Mouse (Mus musculus): ENCODE measurements around the gene Usp24. TPM values are rescaled to one million over a fixed set of nuclear protein-coding genes. Genes with fewer than 3 reads are reported as not detected.

Usp24 gene
- total and polyA plus RNA-seq, 3 experiments: 13.0 to 25.7 (median 13.9) TPM

- Histone ChIP-seq H3K27me3 (replicated peaks) (no peaks in the 10 kb centered on the region), H3K4me1 (ENCODE audit: control insufficient read depth in 1 of 2, insufficient read depth in 2 of 2) (peaks cover 0 to 20% of the 10 kb centered on the region in 2 experiments; a peak in 2 of 4 replicates), H3K79me2 (replicated peaks; ENCODE audit: control insufficient read depth, extremely low read depth, insufficient read depth, poor library complexity, severe bottlenecking) (no peaks in the 10 kb centered on the region), H3K9me3 (replicated peaks; ENCODE audit: low read length) (peaks cover 3% of the 10 kb centered on the region), H3K4me2 (ENCODE audit: insufficient read depth, low read depth, poor library complexity, severe bottlenecking) (peak overlapping the region; percentile 35), H3K9ac (ENCODE audit: insufficient read depth, low read depth) (no peak overlapping the region), H3K27ac (ENCODE audit: insufficient read depth, low read depth) (no peak overlapping the region), H3K4me3 (replicated peaks in 1 of 3; ENCODE audit: low read depth in 2 of 3, low read length in 2 of 3, poor library complexity in 1 of 3) (peak overlapping the region; percentile 21 to 49 (median 29)), H3K36me3 (replicated peaks in 1 of 2; ENCODE audit: control insufficient read depth in 1 of 2, insufficient read depth in 1 of 2, low read length in 1 of 2) (no peaks in the 10 kb centered on the region)
- dilution Hi-C loops (cut with MboI; ENCODE audit: extremely low pct_ligation_motif_present, extremely low pct_unique_long_range_greater_than_20kb, low sequenced_read_pairs) (no loop called here), in situ Hi-C loops (cut with MboI; ENCODE audit: low pct_ligation_motif_present, low pct_unique_long_range_greater_than_20kb, low sequenced_read_pairs) (no loop called here)
- TF ChIP-seq CHD2 (IDR thresholded peaks at IDR 0.05; ENCODE audit: low read length) (no peak), RAD21 (IDR thresholded peaks at IDR 0.05; ENCODE audit: low read depth, low read length) (no peak), EP300 (IDR thresholded peaks at IDR 0.05; ENCODE audit: low read length) (peak; percentile 81), NELFE (IDR thresholded peaks at IDR 0.05; ENCODE audit: low read depth, low read length) (no peak), POLR2A (IDR thresholded peaks at IDR 0.05; ENCODE audit: low read depth, low read length) (no peak), MAX (IDR thresholded peaks at IDR 0.05; ENCODE audit: low read length) (peak; percentile 9; the same call in 1 of the 2 replicates), CTCF (conservative IDR thresholded peaks at IDR 0.05 in 1 of 2, IDR thresholded peaks at IDR 0.05 in 1 of 2; ENCODE audit: low read depth in 2 of 2, low read length in 2 of 2) (no peak), ZNF384 (IDR thresholded peaks at IDR 0.05; ENCODE audit: low read depth, low read length) (no peak), ZMIZ1 (IDR thresholded peaks at IDR 0.05; ENCODE audit: low read depth, low read length) (no peak), USF2 (conservative IDR thresholded peaks at IDR 0.05; ENCODE audit: low read depth, low read length) (no peak), POLR2AphosphoS2 (IDR thresholded peaks at IDR 0.05; ENCODE audit: low read depth, low read length) (no peak), NRF1 (IDR thresholded peaks at IDR 0.05; ENCODE audit: low read depth, low read length) (no peak), JUN (IDR thresholded peaks at IDR 0.05; ENCODE audit: insufficient read depth, low read depth, low read length) (peak; percentile 4; the same call in 1 of the 2 replicates), TBP (conservative IDR thresholded peaks at IDR 0.05; ENCODE audit: low read depth, low read length) (no peak), MAFK (IDR thresholded peaks at IDR 0.05; ENCODE audit: insufficient replicate concordance, low read length) (no peak), ETS1 (conservative IDR thresholded peaks at IDR 0.05; ENCODE audit: low read depth, low read length) (0 out of 2 replicates have a peak, but pooled peaks have one; percentile 24), PAX5 (IDR thresholded peaks at IDR 0.05; ENCODE audit: low read length) (no peak), E2F4 (IDR thresholded peaks at IDR 0.05; ENCODE audit: insufficient replicate concordance, low read depth, low read length) (no peak), IRF4 (IDR thresholded peaks at IDR 0.05; ENCODE audit: low read depth, low read length) (no peak), USF1 (IDR thresholded peaks at IDR 0.05; ENCODE audit: low read depth, low read length) (no peak), ELF1 (IDR thresholded peaks at IDR 0.05; ENCODE audit: low read depth, low read length) (no peak), HCFC1 (IDR thresholded peaks at IDR 0.05; ENCODE audit: low read depth, low read length) (no peak), BHLHE40 (IDR thresholded peaks at IDR 0.05; ENCODE audit: low read depth, low read length) (no peak; the same call in none of the 2 replicates), JUND (conservative IDR thresholded peaks at IDR 0.05; ENCODE audit: low read depth, low read length) (no peak; the same call in 1 of the 2 replicates), SIN3A (IDR thresholded peaks at IDR 0.05; ENCODE audit: low read length) (0 out of 2 replicates have a peak, but pooled peaks have one; percentile 64), MXI1 (IDR thresholded peaks at IDR 0.05; ENCODE audit: low read depth, low read length) (peak; percentile 9; the same call in 1 of the 2 replicates), GABPA (IDR thresholded peaks at IDR 0.05; ENCODE audit: insufficient replicate concordance, low read depth, low read length) (no peak), TCF12 (IDR thresholded peaks at IDR 0.05; ENCODE audit: low read depth, low read length) (0 out of 2 replicates have a peak, but pooled peaks have one; percentile 15), MYC (IDR thresholded peaks at IDR 0.05; ENCODE audit: low read depth, low read length) (0 out of 2 replicates have a peak, but pooled peaks have one; percentile 11), KAT2A (IDR thresholded peaks at IDR 0.05; ENCODE audit: insufficient replicate concordance, low read length) (no peak), RCOR1 (conservative IDR thresholded peaks at IDR 0.05; ENCODE audit: low read depth, low read length) (no peak), ZC3H11A (IDR thresholded peaks at IDR 0.05; ENCODE audit: low read depth, low read length) (no peak), SMC3 (IDR thresholded peaks at IDR 0.05; ENCODE audit: low read depth, low read length) (no peak), ZKSCAN1 (IDR thresholded peaks at IDR 0.05; ENCODE audit: borderline replicate concordance, low read depth, low read length) (no peak), CHD1 (IDR thresholded peaks at IDR 0.05; ENCODE audit: low read depth, low read length) (no peak), MAZ (IDR thresholded peaks at IDR 0.05; ENCODE audit: low read depth, low read length) (no peak), UBTF (IDR thresholded peaks at IDR 0.05; ENCODE audit: low read depth, low read length) (no peak)
- DNase-seq (ENCODE audit: extremely low read depth): peak; percentile 21
Measured at GRCm38 (mm10) chr4:106281492-106282122, 34.4 kb upstream of the Usp24 start.
